Mouse (Mus musculus): ENCODE results near the gene Gas7. TPM values are rescaled to one million over a fixed set of nuclear protein-coding genes. Genes with fewer than 3 reads are reported as not detected.
A peak's percentile ranks its signal among the peaks of the same experiment; 100 is the strongest.

Gene Gas7
- polyA plus RNA-seq, 1 experiment from 2014 or later: 13.5 TPM

DNA sequence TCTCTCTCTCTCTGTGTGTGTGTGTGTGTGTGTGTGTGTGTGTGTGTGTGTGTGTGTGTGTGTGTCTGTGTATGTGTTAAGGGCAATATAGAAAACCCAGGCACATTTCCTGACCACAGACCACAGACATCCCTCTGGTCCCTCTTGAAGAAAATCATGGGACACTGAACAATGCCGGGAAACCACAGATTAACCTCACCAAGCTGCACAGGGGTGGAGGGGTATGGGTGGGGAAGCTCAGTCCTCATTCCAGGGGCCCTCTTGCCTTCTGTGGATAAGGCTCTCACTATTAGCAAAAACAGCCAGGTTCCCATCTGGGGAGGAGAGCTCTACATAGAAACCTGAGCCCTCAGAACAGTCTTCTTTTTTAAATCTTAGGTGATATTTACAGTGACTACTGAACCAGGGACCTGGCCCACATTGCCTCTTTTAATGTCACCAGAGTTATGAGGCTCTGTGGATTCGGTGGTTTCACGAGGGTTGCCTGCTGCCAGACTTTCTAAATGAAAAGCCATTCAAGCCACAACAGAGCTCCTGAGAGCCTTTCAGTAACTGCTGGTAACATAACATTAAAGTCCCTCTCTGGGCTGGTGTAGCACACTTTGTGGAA is 178.5 kb downstream of the Gas7 start:
- ATAC-seq (ENCODE audit: low read depth): no peak
- no peaks in the 10 kb centered on the region for H3K27me3 ChIP-seq (ENCODE audit: control insufficient read depth, insufficient read depth, low read depth, low read length)
- no peak overlapping the region for H3K27ac ChIP-seq (ENCODE audit: low read length)
- no peaks in the 10 kb centered on the region for H3K36me3 ChIP-seq (ENCODE audit: control insufficient read depth, insufficient read depth, low read length)
- no peaks in the 10 kb centered on the region for H3K9me3 ChIP-seq (ENCODE audit: control insufficient read depth, low read length)
- no peak overlapping the region for H3K4me3 ChIP-seq (ENCODE audit: low read length)
- WGBS: 63% methylated on average over 3 of the region's 3 CpGs
- H3K4me1 ChIP-seq (replicated peaks; ENCODE audit: control insufficient read depth, insufficient read depth, low read length): no peaks in the 10 kb centered on the region
- no peak overlapping the region for H3K4me2 ChIP-seq (ENCODE audit: low read depth, low read length)
- no peak overlapping the region for H3K9ac ChIP-seq (ENCODE audit: low read length)

DNA sequence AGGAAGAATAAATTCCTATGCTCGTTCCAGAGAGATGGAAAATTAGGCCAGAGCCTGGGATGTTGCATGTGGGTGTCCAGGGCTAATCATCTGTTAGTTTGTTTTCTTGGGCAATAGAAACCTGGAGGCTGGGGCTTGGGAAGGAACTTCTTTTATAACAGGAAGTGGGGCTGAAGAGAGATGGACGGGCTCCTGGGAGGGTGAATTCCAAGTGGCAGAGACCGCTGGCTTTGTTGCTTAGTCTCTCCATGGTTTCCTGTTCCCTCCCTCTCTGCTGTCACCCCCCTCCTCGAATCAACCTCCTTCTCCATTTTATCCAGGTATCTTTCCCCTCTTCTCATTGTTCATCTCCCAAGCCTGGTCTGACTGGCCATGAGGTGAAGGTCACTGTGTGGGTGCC is 181.0 kb downstream of the Gas7 start:
- Histone ChIP-seq H3K9me3 (ENCODE audit: control insufficient read depth, low read length) (no peaks in the 10 kb centered on the region), H3K4me2 (ENCODE audit: low read depth, low read length) (no peak overlapping the region), H3K4me1 (replicated peaks; ENCODE audit: control insufficient read depth, insufficient read depth, low read length) (no peaks in the 10 kb centered on the region), H3K9ac (ENCODE audit: low read length) (no peak overlapping the region), H3K4me3 (ENCODE audit: low read length) (no peak overlapping the region), H3K27ac (ENCODE audit: low read length) (no peak overlapping the region), H3K36me3 (ENCODE audit: control insufficient read depth, insufficient read depth, low read length) (no peaks in the 10 kb centered on the region), H3K27me3 (ENCODE audit: control insufficient read depth, insufficient read depth, low read depth, low read length) (no peaks in the 10 kb centered on the region)
- WGBS: 40% methylated on average over 4 of the region's 4 CpGs
- ATAC-seq (ENCODE audit: low read depth): no peak

DNA sequence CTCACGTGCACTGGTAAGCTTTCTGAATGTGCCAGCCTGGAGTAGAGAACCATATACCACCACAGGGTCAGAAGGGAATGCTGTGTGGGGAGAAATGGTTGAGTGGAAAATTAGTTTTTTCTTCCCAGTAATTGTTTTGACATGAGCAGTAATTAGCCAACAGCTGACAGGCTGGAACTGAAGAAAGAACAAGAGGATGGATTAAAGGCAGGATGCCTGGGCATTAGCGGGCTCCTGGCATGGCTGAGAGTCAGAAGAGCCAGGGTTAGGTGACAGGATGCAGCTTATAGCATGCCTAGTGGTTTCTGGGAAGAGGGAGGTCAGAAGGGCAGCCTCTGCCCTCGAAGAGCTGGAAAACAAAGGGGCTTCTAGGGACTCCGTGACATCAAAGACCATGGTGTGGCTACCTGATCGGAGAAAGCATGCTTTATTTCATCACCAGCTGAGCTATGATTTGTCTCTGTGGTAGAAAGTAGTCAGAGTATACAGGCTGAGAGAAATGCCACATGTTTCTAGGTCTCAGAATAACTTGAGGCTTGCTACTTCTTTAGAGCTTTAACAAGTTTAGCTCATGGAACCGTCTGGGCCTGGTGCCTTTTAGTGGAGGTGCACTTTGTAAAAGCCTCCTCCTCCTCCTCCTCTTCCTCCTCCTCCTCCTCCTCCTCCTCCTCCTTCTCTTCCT is 181.8 kb downstream of the Gas7 start:
- no peaks in the 10 kb centered on the region for H3K36me3 ChIP-seq (ENCODE audit: control insufficient read depth, insufficient read depth, low read length)

GRCm38 (mm10) chr11:67638401-67638800 is 183.2 kb downstream of the Gas7 start:
- ATAC-seq (ENCODE audit: low read depth): no peak
- H3K4me1 ChIP-seq (replicated peaks; ENCODE audit: control insufficient read depth, insufficient read depth, low read length): no peaks in the 10 kb centered on the region
- H3K27ac ChIP-seq (ENCODE audit: low read length): no peak overlapping the region

More for the DNA sequence above, 181.8 kb downstream of the Gas7 start:
- Histone ChIP-seq H3K27me3 (ENCODE audit: control insufficient read depth, insufficient read depth, low read depth, low read length) (no peaks in the 10 kb centered on the region), H3K27ac (ENCODE audit: low read length) (no peak overlapping the region), H3K4me3 (ENCODE audit: low read length) (no peak overlapping the region), H3K9me3 (ENCODE audit: control insufficient read depth, low read length) (no peaks in the 10 kb centered on the region), H3K4me1 (replicated peaks; ENCODE audit: control insufficient read depth, insufficient read depth, low read length) (no peaks in the 10 kb centered on the region), H3K4me2 (ENCODE audit: low read depth, low read length) (no peak overlapping the region), H3K9ac (ENCODE audit: low read length) (no peak overlapping the region)
- 57% methylated on average over 6 of the region's 6 CpGs for WGBS
- no peak for ATAC-seq (ENCODE audit: low read depth)

GRCm38 (mm10) chr11:67640299-67640698 is 185.1 kb downstream of the Gas7 start:
- Histone ChIP-seq H3K27ac (ENCODE audit: low read length) (no peak overlapping the region), H3K4me3 (ENCODE audit: low read length) (no peak overlapping the region), H3K9ac (ENCODE audit: low read length) (no peak overlapping the region), H3K36me3 (ENCODE audit: control insufficient read depth, insufficient read depth, low read length) (no peaks in the 10 kb centered on the region), H3K4me1 (replicated peaks; ENCODE audit: control insufficient read depth, insufficient read depth, low read length) (no peaks in the 10 kb centered on the region), H3K27me3 (ENCODE audit: control insufficient read depth, insufficient read depth, low read depth, low read length) (no peaks in the 10 kb centered on the region), H3K4me2 (ENCODE audit: low read depth, low read length) (no peak overlapping the region), H3K9me3 (ENCODE audit: control insufficient read depth, low read length) (no peaks in the 10 kb centered on the region)
- ATAC-seq (ENCODE audit: low read depth): no peak
- WGBS: 78% methylated on average over 6 of the region's 6 CpGs

More at GRCm38 (mm10) chr11:67638401-67638800, 183.2 kb downstream of the Gas7 start:
- Histone ChIP-seq H3K4me3 (ENCODE audit: low read length) (no peak overlapping the region), H3K4me2 (ENCODE audit: low read depth, low read length) (no peak overlapping the region), H3K27me3 (ENCODE audit: control insufficient read depth, insufficient read depth, low read depth, low read length) (no peaks in the 10 kb centered on the region), H3K9ac (ENCODE audit: low read length) (no peak overlapping the region), H3K36me3 (ENCODE audit: control insufficient read depth, insufficient read depth, low read length) (no peaks in the 10 kb centered on the region), H3K9me3 (ENCODE audit: control insufficient read depth, low read length) (no peaks in the 10 kb centered on the region)
- WGBS: 76% methylated on average over 3 of the region's 3 CpGs

DNA sequence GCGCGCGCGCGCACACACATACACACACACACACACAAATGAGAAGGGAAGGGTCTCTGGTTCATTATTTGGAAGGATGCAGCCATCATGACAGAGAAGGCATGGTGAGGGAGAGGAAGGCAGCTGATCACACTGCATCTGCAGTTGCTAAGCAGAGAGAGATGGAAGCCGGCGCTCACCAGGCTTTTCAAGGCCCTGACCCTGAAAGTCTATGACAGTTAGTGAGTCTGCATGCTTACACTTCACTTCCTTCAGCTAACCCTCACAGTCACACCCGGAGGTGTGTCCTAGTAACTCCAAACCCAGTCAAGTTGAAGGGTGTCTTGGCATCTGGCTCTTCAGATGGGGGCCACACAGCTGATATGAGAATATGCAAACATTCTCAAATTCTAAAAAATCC is 187.2 kb downstream of the Gas7 start:
- Histone ChIP-seq H3K27me3 (ENCODE audit: control insufficient read depth, insufficient read depth, low read depth, low read length) (no peaks in the 10 kb centered on the region), H3K4me2 (ENCODE audit: low read depth, low read length) (no peak overlapping the region), H3K9me3 (ENCODE audit: control insufficient read depth, low read length) (no peaks in the 10 kb centered on the region), H3K4me3 (ENCODE audit: low read length) (no peak overlapping the region), H3K27ac (ENCODE audit: low read length) (no peak overlapping the region), H3K4me1 (replicated peaks; ENCODE audit: control insufficient read depth, insufficient read depth, low read length) (no peaks in the 10 kb centered on the region), H3K9ac (ENCODE audit: low read length) (no peak overlapping the region), H3K36me3 (ENCODE audit: control insufficient read depth, insufficient read depth, low read length) (no peaks in the 10 kb centered on the region)
- ATAC-seq (ENCODE audit: low read depth): no peak
- 82% methylated on average over 8 of the region's 8 CpGs for WGBS

DNA sequence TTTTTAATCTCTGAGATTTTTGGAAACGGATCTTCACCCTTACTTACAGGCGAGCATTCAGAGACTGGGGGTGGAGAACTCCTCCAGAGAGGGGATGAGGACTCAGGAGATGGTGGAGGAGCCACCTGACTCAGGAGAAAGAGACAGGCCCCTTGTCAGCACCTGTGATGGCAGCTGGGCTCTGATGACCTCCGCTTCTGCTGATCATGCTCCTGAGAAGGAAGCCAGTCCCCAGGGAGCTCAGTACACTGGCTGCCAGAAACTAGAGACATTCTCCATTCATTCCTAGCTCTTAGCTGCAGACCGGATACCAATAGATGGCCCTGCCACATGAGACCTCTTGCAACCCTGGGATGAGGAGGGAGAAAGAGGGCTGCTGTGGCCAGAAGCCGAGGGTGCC is 187.6 kb downstream of the Gas7 start:
- 73% methylated on average over 5 of the region's 5 CpGs for WGBS
- Histone ChIP-seq H3K9ac (ENCODE audit: low read length) (no peak overlapping the region), H3K4me1 (replicated peaks; ENCODE audit: control insufficient read depth, insufficient read depth, low read length) (no peaks in the 10 kb centered on the region), H3K4me3 (ENCODE audit: low read length) (no peak overlapping the region), H3K27ac (ENCODE audit: low read length) (no peak overlapping the region), H3K36me3 (ENCODE audit: control insufficient read depth, insufficient read depth, low read length) (no peaks in the 10 kb centered on the region), H3K27me3 (ENCODE audit: control insufficient read depth, insufficient read depth, low read depth, low read length) (no peaks in the 10 kb centered on the region), H3K9me3 (ENCODE audit: control insufficient read depth, low read length) (no peaks in the 10 kb centered on the region), H3K4me2 (ENCODE audit: low read depth, low read length) (no peak overlapping the region)
- ATAC-seq (ENCODE audit: low read depth): no peak

- Histone ChIP-seq H3K9ac (ENCODE audit: low read length) (no peak overlapping the region), H3K27ac (ENCODE audit: low read length) (no peak overlapping the region), H3K4me1 (replicated peaks; ENCODE audit: control insufficient read depth, insufficient read depth, low read length) (no peaks in the 10 kb centered on the region), H3K36me3 (ENCODE audit: control insufficient read depth, insufficient read depth, low read length) (no peaks in the 10 kb centered on the region), H3K4me3 (ENCODE audit: low read length) (no peak overlapping the region), H3K4me2 (ENCODE audit: low read depth, low read length) (no peak overlapping the region), H3K27me3 (ENCODE audit: control insufficient read depth, insufficient read depth, low read depth, low read length) (no peaks in the 10 kb centered on the region), H3K9me3 (ENCODE audit: control insufficient read depth, low read length) (no peaks in the 10 kb centered on the region)
- no peak for ATAC-seq (ENCODE audit: low read depth)
- whole genome bisulfite sequencing: 76% methylated on average over 3 of the region's 3 CpGs
Measured at GRCm38 (mm10) chr11:67643465-67643864, 188.2 kb downstream of the Gas7 start.

DNA sequence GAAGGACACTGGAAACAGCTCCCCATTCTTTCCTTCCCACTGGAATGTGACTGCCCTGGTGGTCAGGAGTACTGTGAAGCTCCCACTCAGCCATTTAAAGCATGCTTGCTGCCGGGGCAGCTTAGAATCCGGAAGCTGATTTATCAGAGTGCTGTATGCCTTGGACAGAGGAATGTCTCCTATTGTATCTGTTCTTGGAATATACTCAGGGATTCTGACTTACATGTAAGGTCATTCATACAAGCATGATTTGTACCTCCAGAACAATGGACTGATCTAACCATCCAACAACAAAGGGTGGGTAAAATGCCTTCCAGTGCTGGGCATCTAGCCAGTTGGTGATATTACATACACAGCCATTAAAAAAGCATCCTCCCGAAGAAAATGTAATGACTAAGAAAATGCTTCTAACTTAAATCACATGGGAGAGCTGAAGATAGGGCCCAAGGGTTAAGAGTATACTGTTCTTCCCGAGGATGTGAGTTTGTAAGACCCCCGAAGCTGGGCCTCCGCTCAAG is 189.5 kb downstream of the Gas7 start:
- Histone ChIP-seq H3K27ac (ENCODE audit: low read length) (0 out of 2 replicates have a peak overlapping the region, but pooled peaks have one; percentile 10), H3K9ac (ENCODE audit: low read length) (no peak overlapping the region), H3K36me3 (ENCODE audit: control insufficient read depth, insufficient read depth, low read length) (no peaks in the 10 kb centered on the region), H3K4me1 (replicated peaks; ENCODE audit: control insufficient read depth, insufficient read depth, low read length) (no peaks in the 10 kb centered on the region), H3K4me3 (ENCODE audit: low read length) (no peak overlapping the region), H3K4me2 (ENCODE audit: low read depth, low read length) (no peak overlapping the region), H3K9me3 (ENCODE audit: control insufficient read depth, low read length) (no peaks in the 10 kb centered on the region), H3K27me3 (ENCODE audit: control insufficient read depth, insufficient read depth, low read depth, low read length) (no peaks in the 10 kb centered on the region)
- 59% methylated on average over 6 of the region's 6 CpGs for WGBS
- peak; percentile 32; the same call in 1 of the 2 replicates for ATAC-seq (ENCODE audit: low read depth)
